Mouse (Mus musculus) kidney, embryonic 14.5 days (tissue): ENCODE data around the gene Alpl. TPM values are rescaled to one million over a fixed set of nuclear protein-coding genes. Genes with fewer than 3 reads are reported as not detected.

Experiments used
- ATAC-seq: fragments of 200-750 bp; cut with Nextera tagmentation; 2 replicates; pipeline ENCODE4 v1.8.0; 2017; ENCODE audit warnings: moderate number of reproducible peaks, mild to moderate bottlenecking, moderate TSS enrichment, moderate library complexity; ENCODE audit not compliant: low FRiP score, low TSS enrichment
- H3K27ac ChIP-seq: fragments of 300-500 bp; sonication (generic); 2 replicates; pipeline ENCODE4 v1.5.1; 2014; ENCODE audit warnings: low read depth, mild to moderate bottlenecking, low read length, moderate library complexity, mixed read lengths
- H3K27me3 ChIP-seq: fragments of 300-500 bp; sonication (generic); 2 replicates; pipeline ENCODE4 v1.6.1; 2014; ENCODE audit warnings: mild to moderate bottlenecking, low read length; ENCODE audit not compliant: control insufficient read depth, insufficient read depth
- H3K36me3 ChIP-seq: fragments of 300-500 bp; sonication (generic); 2 replicates; pipeline ENCODE4 v1.6.1; 2014; ENCODE audit warnings: low read length, mixed read lengths; ENCODE audit not compliant: control insufficient read depth, insufficient read depth
- H3K4me1 ChIP-seq: fragments of 300-500 bp; sonication (generic); 2 replicates; pipeline ENCODE4 v1.6.1; 2014; ENCODE audit warnings: low read length, mixed read lengths; ENCODE audit not compliant: control insufficient read depth, insufficient read depth
- H3K4me2 ChIP-seq: fragments of 300-500 bp; sonication (generic); replicated peaks from 2 replicates; pipeline ENCODE4 v1.6.1; 2014; ENCODE audit warnings: low read depth, mild to moderate bottlenecking, low read length
- H3K4me3 ChIP-seq: fragments of 300-500 bp; sonication (generic); 2 replicates; pipeline ENCODE4 v1.5.1; 2014; ENCODE audit warnings: mild to moderate bottlenecking, low read length
- H3K9ac ChIP-seq: fragments of 300-500 bp; sonication (generic); 2 replicates; pipeline ENCODE4 v1.6.1; 2014; ENCODE audit warnings: low read depth, mild to moderate bottlenecking, low read length, moderate library complexity
- H3K9me3 ChIP-seq: fragments of 300-500 bp; sonication (generic); 2 replicates; pipeline ENCODE4 v1.6.1; 2016; ENCODE audit warnings: low read length; ENCODE audit not compliant: control insufficient read depth
- WGBS: fragments of 180-500 bp; shearing (Covaris S2); extraction: QIAGEN DNeasy Blood & Tissue Kit; methylation state at CpG from one replicate; pipeline ENCODE4 v1.1.7; 2014; 5-methylcytosine and 5-hydroxymethylcytosine counted together
- polyA plus RNA-seq: library from polyadenylated mRNA; unstranded; fragments of >200 nt; fragmentation: Nextera tagmentation; extraction: Ambion mirVana; gene quantifications from 2 replicates; pipeline ENCODE4 v1.2.1, GENCODE M21; 2014

The Alpl gene
- polyA plus RNA-seq, 1 experiment from 2014 or later, result 10.2 TPM

DNA sequence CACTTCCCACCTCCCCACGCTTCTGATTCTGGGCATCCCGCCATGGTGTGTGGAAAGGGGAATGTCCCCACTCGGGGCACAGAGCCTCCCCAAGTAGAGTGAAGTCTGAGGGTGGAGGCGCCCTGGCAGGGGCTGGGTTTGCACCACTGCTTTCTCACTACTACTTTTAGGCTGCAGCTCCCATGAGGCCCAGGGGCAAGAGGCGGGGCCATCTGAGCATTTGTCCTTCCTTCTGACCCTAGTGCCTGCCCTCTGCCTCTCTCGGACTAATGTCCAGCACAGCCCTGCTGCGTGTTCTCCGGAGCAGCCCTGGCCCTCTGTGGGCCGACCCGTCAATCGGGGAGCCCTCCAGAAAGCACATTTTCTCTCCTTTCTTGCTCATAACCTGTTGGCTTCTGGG, 72.0 kb downstream of the Alpl start:
- Histone ChIP-seq H3K9me3 (no peaks in the 10 kb centered on the region), H3K4me1 (peaks cover 16% of the 10 kb centered on the region), H3K9ac (no peak overlapping the region), H3K36me3 (no peaks in the 10 kb centered on the region), H3K4me3 (no peak overlapping the region), H3K27me3 (peaks cover 21% of the 10 kb centered on the region), H3K27ac (no peak overlapping the region), H3K4me2 (no peak overlapping the region)
- ATAC-seq, result no peak
- WGBS, result 49% methylated on average over 11 of the region's 11 CpGs

- no peak overlapping the region for H3K9ac ChIP-seq
Observed at GRCm38 (mm10) chr4:137723527-137723926, 72.7 kb downstream of the Alpl start.

GRCm38 (mm10) chr4:137722692-137723427, 73.3 kb downstream of the Alpl start:
- H3K4me2 ChIP-seq, result no peak overlapping the region
- H3K9ac ChIP-seq, result no peak overlapping the region
- 27% methylated on average over 12 of the region's 12 CpGs for WGBS
- H3K4me1 ChIP-seq, result peaks cover 14% of the 10 kb centered on the region
- peaks cover 11% of the 10 kb centered on the region; the same call in 1 of the 2 replicates for H3K27me3 ChIP-seq
- H3K27ac ChIP-seq, result no peak overlapping the region
- H3K36me3 ChIP-seq, result no peaks in the 10 kb centered on the region
- no peak for ATAC-seq
- no peak overlapping the region for H3K4me3 ChIP-seq
- H3K9me3 ChIP-seq, result no peaks in the 10 kb centered on the region

More at GRCm38 (mm10) chr4:137723527-137723926, 72.7 kb downstream of the Alpl start:
- H3K4me3 ChIP-seq, result no peak overlapping the region; the same call in 1 of the 2 replicates
- no peaks in the 10 kb centered on the region for H3K36me3 ChIP-seq
- 35% methylated on average over 25 of the region's 25 CpGs for WGBS
- ATAC-seq, result no peak
- H3K4me1 ChIP-seq, result peaks cover 16% of the 10 kb centered on the region
- H3K9me3 ChIP-seq, result no peaks in the 10 kb centered on the region
- H3K4me2 ChIP-seq, result peak overlapping the region; percentile 24
- H3K27me3 ChIP-seq, result peaks cover 18% of the 10 kb centered on the region
- no peak overlapping the region for H3K27ac ChIP-seq

DNA sequence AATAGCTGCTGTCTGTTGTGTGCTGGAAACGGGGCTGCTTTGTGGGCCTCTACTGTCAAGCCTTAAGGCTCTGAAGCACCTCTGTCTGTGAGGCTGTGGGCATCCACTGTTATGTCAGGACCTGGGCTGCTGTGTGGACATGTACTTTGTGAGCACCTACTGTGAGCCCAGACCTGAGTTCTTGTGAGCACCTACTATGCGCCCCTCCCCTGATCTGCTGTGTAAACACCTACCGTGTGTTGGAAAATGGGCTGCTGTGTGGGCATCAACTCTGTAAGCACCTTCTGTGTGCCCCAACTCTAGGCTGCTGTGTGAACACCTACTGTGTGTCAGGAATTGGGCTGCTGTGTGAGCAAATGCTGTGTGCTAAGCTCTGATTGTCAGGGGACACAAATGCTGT, 74.0 kb downstream of the Alpl start:
- Histone ChIP-seq H3K4me2 (no peak overlapping the region), H3K9ac (no peak overlapping the region), H3K9me3 (no peaks in the 10 kb centered on the region), H3K4me1 (peaks cover 10% of the 10 kb centered on the region), H3K36me3 (no peaks in the 10 kb centered on the region), H3K27ac (no peak overlapping the region), H3K4me3 (no peak overlapping the region), H3K27me3 (peaks cover 8% of the 10 kb centered on the region; the same call in 1 of the 2 replicates)
- WGBS, result 88% methylated on average over 3 of the region's 3 CpGs
- no peak for ATAC-seq

- Histone ChIP-seq H3K27me3 (0 out of 2 replicates have a peak, but pooled peaks cover 8% of the 10 kb centered on the region), H3K4me1 (peaks cover 10% of the 10 kb centered on the region), H3K4me2 (no peak overlapping the region), H3K36me3 (no peaks in the 10 kb centered on the region), H3K9ac (no peak overlapping the region), H3K9me3 (no peaks in the 10 kb centered on the region), H3K4me3 (no peak overlapping the region), H3K27ac (no peak overlapping the region)
- ATAC-seq, result no peak
- WGBS, result 64% methylated on average over 15 of the region's 15 CpGs
Observed at GRCm38 (mm10) chr4:137721563-137721962, 74.6 kb downstream of the Alpl start.

GRCm38 (mm10) chr4:137719378-137720077, 76.7 kb downstream of the Alpl start:
- H3K27ac ChIP-seq, result no peak overlapping the region
- H3K9ac ChIP-seq, result peak overlapping the region; percentile 18; the same call in 1 of the 2 replicates
- no peaks in the 10 kb centered on the region for H3K9me3 ChIP-seq
- H3K4me1 ChIP-seq, result peaks cover 10% of the 10 kb centered on the region
- WGBS, result 31% methylated on average over 15 of the region's 15 CpGs
- H3K36me3 ChIP-seq, result no peaks in the 10 kb centered on the region
- no peak for ATAC-seq
- no peak overlapping the region for H3K4me3 ChIP-seq
- H3K4me2 ChIP-seq, result peak overlapping the region; percentile 15
- 0 out of 2 replicates have a peak, but pooled peaks cover 8% of the 10 kb centered on the region for H3K27me3 ChIP-seq

- Histone ChIP-seq H3K4me2 (no peak overlapping the region), H3K4me1 (peaks cover 10% of the 10 kb centered on the region), H3K27ac (no peak overlapping the region), H3K9me3 (no peaks in the 10 kb centered on the region), H3K4me3 (no peak overlapping the region), H3K27me3 (0 out of 2 replicates have a peak, but pooled peaks cover 4% of the 10 kb centered on the region), H3K9ac (no peak overlapping the region), H3K36me3 (no peaks in the 10 kb centered on the region)
- WGBS, result 61% methylated on average over 15 of the region's 15 CpGs
- ATAC-seq, result no peak
Observed at GRCm38 (mm10) chr4:137717671-137718070, 78.5 kb downstream of the Alpl start.

DNA sequence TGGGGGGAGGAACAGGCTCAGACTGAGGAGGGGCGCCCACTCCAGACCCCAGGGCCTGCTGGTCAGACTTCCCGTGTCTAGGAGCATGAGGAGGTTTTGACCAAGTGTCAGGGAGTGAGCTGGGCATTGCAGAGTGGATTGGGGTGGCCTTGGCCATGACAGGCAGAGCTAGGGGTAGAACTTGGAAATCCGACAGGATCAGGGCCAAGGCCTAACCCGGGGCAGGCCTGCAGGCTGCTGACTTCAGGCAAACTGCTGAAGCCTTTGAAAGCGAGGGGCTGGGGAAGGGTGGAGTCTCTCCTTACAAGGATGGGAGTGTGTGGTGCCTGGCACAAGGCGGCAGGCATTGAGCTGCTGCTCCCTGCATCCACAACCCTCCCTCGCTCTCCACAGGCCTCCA, 79.2 kb downstream of the Alpl start:
- no peak for ATAC-seq
- Histone ChIP-seq H3K36me3 (no peaks in the 10 kb centered on the region), H3K4me1 (peaks cover 10% of the 10 kb centered on the region), H3K4me2 (no peak overlapping the region), H3K9ac (no peak overlapping the region), H3K27me3 (0 out of 2 replicates have a peak, but pooled peaks cover 4% of the 10 kb centered on the region), H3K4me3 (no peak overlapping the region), H3K27ac (no peak overlapping the region), H3K9me3 (no peaks in the 10 kb centered on the region)
- WGBS, result 63% methylated on average over 7 of the region's 7 CpGs
